Mouse (Mus musculus) erythroblast, embryonic 14.5 days (primary cell): ENCODE results near the gene Myh4.

Source experiments
- GATA1 ChIP-seq: IDR thresholded peaks from 2 replicates; pipeline ENCODE4 v1.6.1; 2012; ENCODE audit warnings: low read length, inconsistent platforms, mixed read lengths
- TAL1 ChIP-seq: IDR thresholded peaks from 3 replicates; pipeline ENCODE4 v1.6.1; 2012; ENCODE audit warnings: low read length, inconsistent platforms, mixed read lengths

DNA sequence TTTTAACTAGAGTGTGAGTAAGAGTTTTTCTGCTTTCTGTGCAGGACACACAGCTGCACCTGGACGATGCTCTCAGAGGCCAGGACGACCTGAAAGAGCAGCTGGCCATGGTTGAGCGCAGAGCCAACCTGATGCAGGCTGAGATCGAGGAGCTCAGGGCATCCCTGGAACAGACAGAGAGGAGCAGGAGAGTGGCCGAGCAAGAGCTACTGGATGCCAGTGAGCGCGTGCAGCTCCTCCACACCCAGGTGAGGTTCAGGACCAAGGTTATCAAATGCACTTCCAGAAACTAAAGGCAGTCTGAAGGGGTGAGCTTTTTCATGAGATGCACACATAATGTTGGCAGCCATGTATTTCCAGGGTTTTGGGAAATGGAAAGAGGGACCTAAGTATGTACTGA lies 19.2 kb downstream of the Myh4 start:
- no peak for TF ChIP-seq TAL1
- TF ChIP-seq GATA1 = no peak
